Mouse (Mus musculus): ENCODE data around the gene Vps50. TPM values are rescaled to one million over a fixed set of nuclear protein-coding genes. Genes with fewer than 3 reads are reported as not detected.
"Not testable (repeated sequence)": the region's sequence is repeated elsewhere in the genome, so short reads cannot be mapped to it uniquely, and the experiment has no call there.

Gene Vps50
- total and polyA plus RNA-seq, 3 experiments = 3.2 to 14.8 (median 13.9) TPM

GRCm38 (mm10) chr6:3557177-3557576, 59.0 kb downstream of the Vps50 start:
- Histone ChIP-seq H3K4me1 (ENCODE audit: control insufficient read depth, insufficient read depth, low read length) (no peaks in the 10 kb centered on the region), H3K27ac (no peak overlapping the region), H3K9ac (ENCODE audit: low read depth, low read length) (no peak overlapping the region), H3K27me3 (ENCODE audit: control insufficient read depth, insufficient read depth, low read length) (no peaks in the 10 kb centered on the region), H3K4me3 (no peak overlapping the region), H3K79me2 (replicated peaks; ENCODE audit: control insufficient read depth, insufficient read depth, low read length) (no peaks in the 10 kb centered on the region), H3K36me3 (ENCODE audit: control insufficient read depth, insufficient read depth, low read length) (no peaks in the 10 kb centered on the region)
- intact Hi-C loops (cut with DNase I) = no loop called here
- WGBS = 95% methylated on average over 4 of the region's 4 CpGs
- no peak for DNase-seq
- TF ChIP-seq CTCF (IDR thresholded peaks at IDR 0.05) (no peak), EP300 (IDR thresholded peaks at IDR 0.05; ENCODE audit: insufficient read depth, low read depth, low read length) (no peak), POLR2A (IDR thresholded peaks at IDR 0.05; ENCODE audit: insufficient read depth, low read depth, low read length) (no peak)

GRCm38 (mm10) chr6:3560009-3560408, 61.8 kb downstream of the Vps50 start:
- Histone ChIP-seq H3K27me3 (ENCODE audit: control insufficient read depth, insufficient read depth, low read length) (no peaks in the 10 kb centered on the region), H3K79me2 (replicated peaks; ENCODE audit: control insufficient read depth, insufficient read depth, low read length) (no peaks in the 10 kb centered on the region), H3K9ac (ENCODE audit: low read depth, low read length) (no peak overlapping the region), H3K27ac (no peak overlapping the region), H3K36me3 (ENCODE audit: control insufficient read depth, insufficient read depth, low read length) (no peaks in the 10 kb centered on the region; the same call in 1 of the 2 replicates), H3K4me3 (no peak overlapping the region), H3K4me1 (ENCODE audit: control insufficient read depth, insufficient read depth, low read length) (no peaks in the 10 kb centered on the region)
- WGBS = 67% methylated on average over 5 of the region's 5 CpGs
- DNase-seq = no peak
- intact Hi-C loops (cut with DNase I) = no loop called here
- TF ChIP-seq POLR2A (IDR thresholded peaks at IDR 0.05; ENCODE audit: insufficient read depth, low read depth, low read length) (no peak), EP300 (IDR thresholded peaks at IDR 0.05; ENCODE audit: insufficient read depth, low read depth, low read length) (no peak), CTCF (IDR thresholded peaks at IDR 0.05) (no peak)

- Histone ChIP-seq H3K4me1 (ENCODE audit: control insufficient read depth, insufficient read depth, low read length) (no peaks in the 10 kb centered on the region), H3K79me2 (replicated peaks; ENCODE audit: control insufficient read depth, insufficient read depth, low read length) (no peaks in the 10 kb centered on the region), H3K27ac (no peak overlapping the region), H3K4me3 (no peak overlapping the region), H3K27me3 (ENCODE audit: control insufficient read depth, insufficient read depth, low read length) (no peaks in the 10 kb centered on the region), H3K36me3 (ENCODE audit: control insufficient read depth, insufficient read depth, low read length) (no peaks in the 10 kb centered on the region; the same call in 1 of the 2 replicates), H3K9ac (ENCODE audit: low read depth, low read length) (no peak overlapping the region)
- TF ChIP-seq CTCF (IDR thresholded peaks at IDR 0.05) (no peak), EP300 (IDR thresholded peaks at IDR 0.05; ENCODE audit: insufficient read depth, low read depth, low read length) (no peak), POLR2A (IDR thresholded peaks at IDR 0.05; ENCODE audit: insufficient read depth, low read depth, low read length) (no peak)
- no peak for DNase-seq
- intact Hi-C loops (cut with DNase I) = no loop called here
Measured at GRCm38 (mm10) chr6:3562301-3562700, 64.1 kb downstream of the Vps50 start.

- H3K36me3 ChIP-seq (ENCODE audit: control insufficient read depth, insufficient read depth, low read length); H3K4me1 ChIP-seq (ENCODE audit: control insufficient read depth, insufficient read depth, low read length); H3K4me3 ChIP-seq; H3K27me3 ChIP-seq (ENCODE audit: control insufficient read depth, insufficient read depth, low read length); H3K27ac ChIP-seq; intact Hi-C loops (cut with DNase I); H3K9ac ChIP-seq (ENCODE audit: low read depth, low read length); H3K79me2 ChIP-seq (replicated peaks; ENCODE audit: control insufficient read depth, insufficient read depth, low read length); DNase-seq: not testable (repeated sequence)
Measured at GRCm38 (mm10) chr6:3564118-3564517, 65.9 kb downstream of the Vps50 start.

- intact Hi-C loops (cut with DNase I) = no loop called here
- Histone ChIP-seq H3K4me1 (ENCODE audit: control insufficient read depth, insufficient read depth, low read length) (no peaks in the 10 kb centered on the region), H3K9ac (ENCODE audit: low read depth, low read length) (no peak overlapping the region), H3K79me2 (replicated peaks; ENCODE audit: control insufficient read depth, insufficient read depth, low read length) (no peaks in the 10 kb centered on the region), H3K36me3 (ENCODE audit: control insufficient read depth, insufficient read depth, low read length) (no peaks in the 10 kb centered on the region; the same call in 1 of the 2 replicates), H3K27me3 (ENCODE audit: control insufficient read depth, insufficient read depth, low read length) (no peaks in the 10 kb centered on the region), H3K27ac (no peak overlapping the region), H3K4me3 (no peak overlapping the region)
- TF ChIP-seq POLR2A (IDR thresholded peaks at IDR 0.05; ENCODE audit: insufficient read depth, low read depth, low read length) = no peak
- no peak for TF ChIP-seq EP300 (IDR thresholded peaks at IDR 0.05; ENCODE audit: insufficient read depth, low read depth, low read length)
- TF ChIP-seq CTCF (IDR thresholded peaks at IDR 0.05) = no peak
- 97% methylated on average over 4 of the region's 4 CpGs for WGBS
- DNase-seq = no peak
Measured at GRCm38 (mm10) chr6:3565005-3565404, 66.8 kb downstream of the Vps50 start.

GRCm38 (mm10) chr6:3565667-3566066, 67.5 kb downstream of the Vps50 start:
- H3K79me2 ChIP-seq (replicated peaks; ENCODE audit: control insufficient read depth, insufficient read depth, low read length) = no peaks in the 10 kb centered on the region
- WGBS = 88% methylated on average over 1 of the region's 1 CpGs

More at GRCm38 (mm10) chr6:3565667-3566066, 67.5 kb downstream of the Vps50 start:
- no peak for DNase-seq
- TF ChIP-seq CTCF (IDR thresholded peaks at IDR 0.05) = no peak
- no peak for TF ChIP-seq POLR2A (IDR thresholded peaks at IDR 0.05; ENCODE audit: insufficient read depth, low read depth, low read length)
- no peak for TF ChIP-seq EP300 (IDR thresholded peaks at IDR 0.05; ENCODE audit: insufficient read depth, low read depth, low read length)
- Histone ChIP-seq H3K27me3 (ENCODE audit: control insufficient read depth, insufficient read depth, low read length) (no peaks in the 10 kb centered on the region), H3K27ac (no peak overlapping the region), H3K4me3 (no peak overlapping the region), H3K4me1 (ENCODE audit: control insufficient read depth, insufficient read depth, low read length) (no peaks in the 10 kb centered on the region), H3K9ac (ENCODE audit: low read depth, low read length) (no peak overlapping the region), H3K36me3 (ENCODE audit: control insufficient read depth, insufficient read depth, low read length) (no peaks in the 10 kb centered on the region; the same call in 1 of the 2 replicates)
- intact Hi-C loops (cut with DNase I) = no loop called here

Measured in heart, adult 2 months (tissue).